In the genomic region with DNA sequence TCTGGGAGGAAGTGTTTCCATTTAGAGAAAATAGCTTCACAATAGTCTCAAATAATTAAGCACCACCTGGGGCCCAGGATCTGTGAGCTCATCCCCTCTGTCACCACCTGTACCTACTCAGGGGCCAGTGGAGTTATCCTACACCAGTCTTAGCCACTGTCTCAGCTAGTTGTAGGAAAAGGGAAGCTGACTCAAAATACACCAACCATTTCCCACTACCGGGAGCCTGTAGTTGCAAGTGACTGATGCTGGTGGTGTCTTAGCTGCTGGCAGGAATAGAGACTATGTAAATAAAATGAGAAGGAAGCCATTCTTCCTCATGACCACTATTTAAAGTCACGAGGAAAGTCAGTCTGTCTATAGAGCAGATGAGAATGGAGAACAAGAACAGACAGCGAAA, we compare ENCODE assay signal across 17 mouse cellular contexts.
"Had no signal": no experiment of that assay in that cellular context is flagged by ENCODE, and none has a peak within 500 bp of the region (broad histone marks: within the 10 kb centered on the region; RNA-seq: fewer than 3 reads in every experiment).

No protein-coding gene starts in this region.

- DNase-seq: lung, adult 18-20 months; lung, embryonic 14.5 days; lung, postnatal 10 days; lung, postnatal 4 days; midbrain, embryonic 14.5 days; retina, postnatal 1 day; right cerebral cortex, adult 18-20 months; thymus, adult 18-20 months; thymus, postnatal 14 days; thymus, postnatal 36 days had no signal

- H3K27me3 ChIP-seq: midbrain, embryonic 12.5 days; neural tube, embryonic 13.5 days; neural tube, embryonic 15.5 days; stomach, embryonic 15.5 days had no signal

- H3K9ac ChIP-seq: lung, embryonic 14.5 days; midbrain, embryonic 12.5 days; neural tube, embryonic 13.5 days; neural tube, embryonic 15.5 days; stomach, embryonic 15.5 days had no signal

- H3K27ac ChIP-seq: midbrain, embryonic 10.5 days; midbrain, embryonic 12.5 days; neural tube, embryonic 13.5 days; neural tube, embryonic 15.5 days; stomach, embryonic 15.5 days; stomach, postnatal 0 days had no signal

- H3K4me1 ChIP-seq: midbrain, embryonic 10.5 days; midbrain, embryonic 12.5 days; neural tube, embryonic 13.5 days; neural tube, embryonic 15.5 days; stomach, embryonic 15.5 days had no signal

- H3K36me3 ChIP-seq: midbrain, embryonic 10.5 days; midbrain, embryonic 12.5 days; neural tube, embryonic 13.5 days; neural tube, embryonic 15.5 days; stomach, embryonic 15.5 days had no signal

- H3K4me2 ChIP-seq: lung, embryonic 14.5 days; midbrain, embryonic 12.5 days; neural tube, embryonic 13.5 days; neural tube, embryonic 15.5 days; stomach, embryonic 15.5 days had no signal

- H3K4me3 ChIP-seq: midbrain, embryonic 10.5 days; midbrain, embryonic 12.5 days; myocyte; neural tube, embryonic 13.5 days; neural tube, embryonic 15.5 days; stomach, embryonic 15.5 days had no signal

- H3K9me3 ChIP-seq: midbrain, embryonic 10.5 days; midbrain, embryonic 12.5 days; neural tube, embryonic 13.5 days; neural tube, embryonic 15.5 days; stomach, embryonic 15.5 days had no signal
